Mouse (Mus musculus): ENCODE results near the gene Scgb1c1.

Scgb1c1 gene

DNA sequence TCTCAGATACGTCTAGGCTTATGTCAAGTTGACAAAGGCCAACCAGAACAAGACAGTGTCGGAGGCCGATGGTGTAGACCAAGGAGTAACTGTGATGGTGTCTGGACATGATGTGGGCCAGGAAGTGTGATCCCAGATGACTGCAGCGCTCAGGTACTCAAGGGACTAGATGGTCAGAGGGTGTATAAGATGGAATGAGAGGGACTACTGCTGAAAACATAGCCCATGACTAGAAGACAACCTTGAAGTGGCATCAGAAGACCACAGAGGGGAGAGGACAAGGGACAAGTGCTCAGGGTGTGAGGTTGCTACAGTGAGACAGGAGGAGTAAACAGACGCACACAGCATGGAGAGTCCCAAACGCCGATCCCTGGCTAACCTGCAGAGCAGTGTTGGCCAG is 1.5 kb upstream of the Scgb1c1 start:
- DNase-seq (ENCODE audit: low spot score), result no peak

DNA sequence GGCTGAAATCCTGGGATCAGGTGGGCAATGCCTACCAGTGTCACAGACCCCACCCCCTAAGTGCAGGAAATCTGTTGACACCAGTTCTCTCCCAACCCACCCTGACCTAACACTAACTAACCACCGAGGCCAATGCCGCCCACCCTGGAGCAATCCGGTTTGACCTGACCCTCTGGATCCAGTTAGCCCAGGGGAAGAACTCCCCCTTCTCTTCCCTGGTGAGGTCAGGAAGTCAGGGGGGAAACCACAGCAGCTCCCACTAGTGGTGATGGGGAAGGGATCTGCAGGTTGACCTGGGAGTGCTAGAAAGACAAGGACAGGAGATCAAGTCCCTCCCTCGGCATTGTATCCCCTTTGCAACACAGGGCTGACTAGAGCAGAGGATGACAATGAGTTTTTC is 336 bp downstream of the Scgb1c1 start:
- DNase-seq (ENCODE audit: low spot score), result no peak

DNA sequence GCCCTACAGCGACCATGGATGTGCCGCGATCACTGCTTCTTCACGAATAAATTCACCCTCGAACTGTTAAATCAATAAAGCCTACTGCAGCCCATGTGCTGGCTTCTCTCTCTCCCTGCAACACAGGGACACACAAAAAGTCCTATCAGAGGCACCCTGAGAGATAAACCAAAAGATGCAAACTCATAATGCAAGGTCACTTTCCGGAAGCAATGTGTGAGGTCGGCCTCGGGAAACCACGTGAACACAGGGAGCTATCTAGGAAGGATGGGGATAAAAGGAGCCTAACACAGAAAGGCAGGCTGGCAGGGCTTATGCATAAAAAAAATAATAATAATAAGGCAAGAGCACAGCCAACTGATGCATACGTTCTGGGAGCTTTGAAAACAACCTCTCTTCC is 1.3 kb downstream of the Scgb1c1 start:
- DNase-seq (ENCODE audit: low spot score), result no peak

DNA sequence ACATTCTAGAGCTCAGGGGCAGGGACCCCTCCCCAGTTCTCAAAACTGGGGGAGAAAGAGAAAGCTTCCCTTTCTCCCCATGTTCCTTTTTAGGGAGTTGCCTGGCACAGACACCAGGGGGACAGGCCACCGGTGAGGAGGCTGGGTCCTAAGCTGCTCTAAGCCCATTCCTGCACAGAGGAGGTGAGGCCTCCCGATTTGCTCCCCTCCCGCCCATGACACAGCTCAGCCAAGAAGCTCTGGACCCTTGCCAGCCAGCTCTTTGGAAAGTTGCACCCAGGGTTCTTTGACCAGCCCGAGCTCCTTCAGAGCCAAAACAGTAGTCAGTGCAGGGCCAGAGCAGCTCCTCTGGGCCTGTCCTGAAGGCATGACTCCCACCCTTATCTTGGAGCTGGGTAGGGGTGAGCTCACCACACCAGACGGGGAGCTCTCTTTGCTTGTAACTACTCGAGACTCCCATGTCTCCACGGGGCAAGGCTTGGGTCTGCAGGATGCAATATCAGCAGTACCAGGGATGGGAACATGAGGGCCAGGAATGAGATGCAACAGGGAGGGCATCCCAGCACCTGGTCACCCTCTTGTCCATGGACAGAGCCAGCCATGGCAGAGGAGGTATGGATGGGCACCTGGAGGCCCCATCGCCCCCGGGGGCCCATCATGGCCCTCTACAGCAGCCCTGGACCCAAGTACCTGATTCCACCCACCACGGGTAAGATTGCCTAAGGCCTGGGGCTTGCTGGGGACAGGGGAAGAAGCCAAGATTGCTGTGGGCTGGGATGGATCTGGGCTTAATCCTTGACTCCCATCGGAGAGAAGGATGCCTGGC is 2.6 kb downstream of the Scgb1c1 start, which contains the start of gene Odf3:
Gene Odf3 (plus strand): TSS at position 51 of the 826 bp plus-strand sequence.
- no peak for DNase-seq (ENCODE audit: low spot score)

DNA sequence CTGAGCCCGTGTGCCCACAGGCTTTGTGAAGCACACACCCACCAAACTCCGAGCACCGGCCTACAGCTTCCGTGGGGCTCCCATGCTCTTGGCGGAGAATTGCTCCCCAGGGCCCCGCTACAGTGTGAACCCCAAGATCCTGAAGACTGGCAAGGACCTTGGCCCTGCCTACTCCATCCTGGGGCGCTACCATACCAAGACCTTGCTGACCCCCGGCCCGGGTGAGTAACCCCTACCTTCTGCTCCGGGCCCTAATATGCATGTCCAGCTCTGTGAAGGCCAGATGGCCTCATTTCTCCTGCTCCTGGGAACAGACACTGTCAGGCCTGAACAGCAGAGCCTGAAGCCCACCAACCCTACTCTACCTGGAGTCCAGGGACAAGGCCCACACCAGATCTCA is 3.2 kb downstream of the Scgb1c1 start:
- no peak for DNase-seq (ENCODE audit: low spot score)

DNA sequence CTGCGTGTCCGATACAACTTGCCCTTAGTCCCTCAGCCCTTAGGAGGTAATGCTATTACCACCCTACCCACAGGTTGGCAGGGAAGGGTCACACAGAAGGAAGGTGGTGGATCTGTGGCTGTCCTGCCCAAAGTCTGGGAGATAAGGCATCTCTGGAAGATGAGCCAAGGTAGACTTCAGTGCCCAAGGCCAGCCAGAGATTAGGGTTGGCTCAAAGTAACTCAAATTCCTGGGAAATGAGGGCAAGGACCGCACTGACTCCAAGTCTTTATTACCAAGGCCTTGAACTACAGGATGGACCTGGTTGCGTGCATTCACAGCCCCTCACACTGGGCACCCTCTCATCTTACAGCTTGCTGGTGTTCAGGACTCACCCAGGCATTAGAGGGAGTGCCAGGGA is 6.6 kb downstream of the Scgb1c1 start:
- no peak for DNase-seq (ENCODE audit: low spot score)

DNA sequence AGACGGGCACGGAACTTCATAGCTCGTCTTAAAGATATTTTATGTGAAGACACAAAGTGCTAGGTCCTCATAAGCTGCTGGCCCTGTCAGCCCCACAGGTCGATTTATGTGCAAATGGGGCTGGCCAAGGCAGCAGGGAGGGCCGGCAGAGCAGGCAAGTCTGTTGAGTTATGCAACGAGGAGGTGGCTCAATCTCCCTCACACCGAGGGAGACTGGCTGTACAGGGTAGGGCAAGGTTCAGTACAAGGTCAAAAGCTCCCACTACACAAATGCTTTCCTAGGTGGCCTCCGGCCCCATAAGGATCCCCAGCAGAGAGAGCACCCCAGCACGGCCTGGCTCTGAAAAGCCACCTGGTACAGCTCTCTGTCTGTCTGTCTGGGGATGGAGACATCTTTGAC is 8.0 kb downstream of the Scgb1c1 start:
- no peak for DNase-seq (ENCODE audit: low spot score)

DNA sequence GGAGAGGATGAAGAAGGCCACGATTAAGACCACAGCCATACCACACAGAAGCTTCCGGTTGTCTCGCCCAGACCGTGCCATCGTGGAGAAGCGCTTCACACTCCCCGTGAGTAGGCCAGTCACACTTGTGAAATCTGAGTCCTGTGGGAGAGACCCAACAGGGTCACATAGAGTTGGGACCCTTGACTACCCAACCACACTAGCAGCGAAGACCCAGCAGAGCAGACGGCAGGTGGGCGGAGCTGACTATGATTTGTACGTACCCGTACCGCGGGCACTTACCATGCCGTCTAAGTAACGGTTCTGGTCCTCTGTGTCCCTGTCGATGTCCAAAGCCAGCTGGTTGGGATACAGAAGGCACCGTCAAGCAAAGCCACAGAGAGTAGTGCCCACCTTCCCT is 9.1 kb downstream of the Scgb1c1 start:
- DNase-seq (ENCODE audit: low spot score), result no peak

DNA sequence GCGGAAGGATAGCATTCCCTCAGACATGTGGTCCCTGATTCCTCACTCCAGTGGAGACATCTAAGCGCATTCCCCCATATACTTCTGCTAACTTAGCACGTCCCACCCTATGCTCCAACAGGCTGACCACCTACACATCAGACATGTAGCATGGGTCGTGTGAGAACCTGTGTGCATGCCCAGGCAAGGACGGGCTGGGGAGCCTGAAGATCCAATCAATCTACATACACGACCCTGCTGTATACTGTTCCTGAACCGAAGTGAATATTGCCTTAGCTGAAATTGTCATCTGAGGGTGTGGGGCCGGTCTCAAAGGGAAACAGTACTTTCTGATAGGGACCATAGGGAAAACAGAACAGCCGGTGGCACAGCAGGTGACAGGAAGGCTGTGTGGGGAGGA is 9.8 kb downstream of the Scgb1c1 start:
- DNase-seq (ENCODE audit: low spot score), result no peak

DNA sequence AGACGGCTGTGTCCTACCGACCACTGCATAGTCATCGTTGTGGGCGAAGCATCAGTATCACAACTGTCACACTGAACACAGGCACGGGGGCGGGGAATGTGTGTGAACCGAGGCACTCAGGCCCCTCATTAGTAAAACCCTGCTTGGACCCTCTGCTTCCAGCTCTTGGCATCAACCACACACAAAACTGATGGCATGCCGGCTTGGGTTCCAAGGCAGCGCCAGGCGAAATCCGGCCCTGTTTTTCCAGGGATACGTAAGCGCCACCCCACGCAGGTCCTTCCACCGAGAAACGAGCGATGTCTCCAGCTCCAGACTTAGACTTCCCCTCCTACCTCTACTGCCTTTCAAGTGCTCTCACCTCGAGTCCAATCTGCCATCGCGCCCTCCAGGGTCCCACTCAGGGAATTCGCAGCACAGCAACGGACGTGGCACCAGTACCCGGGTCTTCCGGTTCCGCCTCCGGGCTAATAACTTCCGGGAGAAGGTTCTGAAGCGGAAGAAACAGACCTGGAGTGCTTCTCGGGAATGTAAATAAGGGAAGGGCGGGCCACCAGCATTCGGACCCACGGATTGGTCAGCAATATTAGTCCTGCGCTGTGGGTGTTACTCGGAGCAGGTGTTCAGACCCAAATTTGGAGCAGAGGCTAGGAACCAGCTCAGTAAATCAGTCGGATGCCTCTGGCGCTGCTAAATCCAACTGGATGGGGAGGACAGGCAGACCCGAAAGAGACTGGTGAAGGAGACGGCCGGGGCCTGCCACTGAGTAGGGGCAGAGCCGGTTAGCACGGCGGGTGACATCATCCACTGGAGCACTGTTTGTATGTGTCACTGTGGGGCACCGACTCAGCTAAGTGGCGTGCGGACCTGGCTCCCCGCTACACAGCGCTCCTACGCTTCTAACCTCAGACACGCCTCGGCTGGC is 10.8 kb downstream of the Scgb1c1 start, which contains the start of gene Gm45785:
Gene Gm45785 (minus strand): TSS at position 472 of the 925 bp plus-strand sequence.
- peak; percentile 81 for DNase-seq (ENCODE audit: low spot score)

DNA sequence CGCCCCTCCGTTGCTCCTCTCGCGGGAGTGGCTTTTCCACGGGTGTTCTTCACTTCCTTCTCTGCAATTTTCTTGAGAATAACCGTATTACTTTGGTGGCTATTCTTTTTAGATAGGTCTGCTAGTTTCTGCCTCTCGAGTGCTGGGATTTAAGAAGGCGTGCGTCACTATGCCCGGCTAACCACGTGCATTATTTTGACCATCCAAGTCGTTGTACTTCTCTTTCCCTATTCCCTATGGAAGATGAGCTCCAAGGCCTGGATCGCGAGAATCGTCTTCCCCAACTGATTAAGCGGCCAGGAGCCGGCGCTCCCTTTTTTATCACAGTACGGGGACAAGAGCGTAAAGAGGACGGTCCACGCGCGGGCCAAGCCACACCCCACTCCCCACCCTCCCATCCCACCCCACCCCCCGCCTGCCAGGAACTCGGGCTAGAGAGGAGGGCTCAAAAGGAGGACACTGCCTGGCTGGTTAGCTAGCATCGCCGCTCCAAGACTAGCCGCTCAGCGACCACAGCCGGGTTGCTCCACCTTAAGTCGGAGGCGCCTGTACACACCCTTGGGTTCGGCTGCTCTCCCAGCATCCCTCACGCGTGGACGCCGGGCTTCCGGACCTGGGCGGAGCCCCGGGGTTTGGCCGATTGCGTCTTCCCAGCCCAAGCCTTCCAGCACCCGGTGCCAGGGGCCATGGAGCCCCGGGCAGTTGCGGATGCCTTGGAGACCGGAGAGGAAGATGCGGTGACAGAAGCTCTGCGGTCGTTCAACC is 11.6 kb downstream of the Scgb1c1 start, which contains the start of gene Ric8a:
Gene Ric8a (plus strand): TSS at position 173 of the 765 bp plus-strand sequence.
- peak; percentile 78 for DNase-seq (ENCODE audit: low spot score)

DNA sequence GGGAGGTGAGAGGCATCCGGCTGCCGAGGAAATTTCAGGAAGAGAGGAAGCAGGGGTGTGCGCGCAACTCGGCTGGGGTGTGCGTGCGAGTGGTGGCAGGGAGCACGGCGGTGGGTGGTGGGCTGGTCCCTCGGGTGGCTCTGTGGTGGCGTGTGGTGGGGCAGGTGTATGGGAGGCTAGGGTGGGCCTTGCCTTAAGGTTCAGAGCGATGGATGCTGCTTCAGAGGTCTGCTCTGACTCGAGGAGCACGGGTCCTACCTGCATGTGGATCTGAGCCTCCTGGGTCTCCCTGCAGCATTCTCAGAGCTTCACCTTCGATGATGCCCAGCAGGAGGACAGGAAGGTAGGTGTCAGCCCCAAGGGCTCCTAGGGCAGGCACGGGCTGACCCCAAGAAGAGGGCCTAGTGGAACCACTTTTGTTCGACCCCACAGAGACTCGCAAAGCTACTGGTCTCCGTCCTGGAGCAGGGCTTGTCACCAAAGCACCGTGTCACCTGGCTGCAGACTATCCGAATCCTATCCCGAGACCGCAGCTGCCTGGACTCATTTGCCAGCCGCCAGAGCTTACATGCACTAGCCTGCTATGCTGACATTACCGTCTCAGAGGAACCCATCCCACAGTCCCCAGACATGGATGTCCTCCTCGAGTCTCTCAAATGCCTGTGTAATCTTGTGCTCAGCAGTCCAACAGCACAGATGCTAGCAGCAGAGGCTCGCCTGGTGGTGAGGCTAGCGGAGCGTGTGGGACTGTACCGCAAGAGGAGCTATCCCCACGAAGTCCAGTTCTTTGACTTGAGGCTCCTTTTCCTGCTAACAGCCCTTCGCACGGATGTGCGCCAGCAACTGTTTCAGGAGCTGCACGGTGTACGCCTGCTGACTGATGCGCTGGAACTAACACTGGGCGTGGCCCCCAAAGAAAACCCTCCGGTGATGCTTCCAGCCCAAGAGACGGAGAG is 12.5 kb downstream of the Scgb1c1 start, which contains the start of gene Bet1l:
Gene Bet1l (minus strand): TSS at position 28 of the 956 bp plus-strand sequence.
- peak; percentile 17 for DNase-seq (ENCODE audit: low spot score)

DNA sequence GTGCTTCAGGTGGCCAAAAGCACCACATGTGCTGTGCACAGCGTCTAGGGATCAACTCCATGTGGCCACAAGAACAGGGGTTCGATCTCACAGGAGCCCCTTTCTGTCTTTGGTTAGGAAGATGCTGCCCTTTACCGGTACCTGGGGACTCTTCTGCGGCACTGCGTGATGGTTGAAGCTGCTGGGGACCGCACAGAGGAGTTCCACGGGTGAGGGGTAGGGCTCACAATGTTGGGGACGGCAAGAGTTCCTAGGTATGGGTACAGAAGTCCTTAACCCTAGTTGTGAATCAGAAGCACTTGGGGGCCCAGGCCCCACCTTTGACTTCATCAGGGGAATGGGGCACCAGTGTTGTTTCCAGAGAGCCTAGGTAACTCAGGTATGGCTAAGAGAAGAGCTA is 13.4 kb downstream of the Scgb1c1 start:
- DNase-seq (ENCODE audit: low spot score), result no peak

DNA sequence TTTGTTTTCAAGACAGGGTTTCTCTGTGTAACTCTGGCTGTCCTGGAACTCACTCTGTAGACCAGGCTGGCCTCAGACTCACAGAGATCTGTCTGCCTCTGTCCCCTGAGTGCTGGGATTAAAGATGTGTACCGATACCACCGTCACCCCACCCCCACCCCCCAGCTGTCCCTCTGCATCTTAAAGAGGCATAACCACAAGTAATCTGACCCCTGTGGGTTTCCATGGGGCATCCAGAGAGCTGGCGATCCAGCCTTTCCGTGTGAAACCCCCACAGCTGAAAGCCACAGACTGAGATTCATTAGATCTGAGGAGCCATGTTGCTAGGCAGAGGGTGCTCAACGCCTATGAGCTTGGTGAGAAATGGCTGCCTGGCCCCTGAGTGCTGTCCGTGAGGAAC is 14.7 kb downstream of the Scgb1c1 start:
- no peak for DNase-seq (ENCODE audit: low spot score)

DNA sequence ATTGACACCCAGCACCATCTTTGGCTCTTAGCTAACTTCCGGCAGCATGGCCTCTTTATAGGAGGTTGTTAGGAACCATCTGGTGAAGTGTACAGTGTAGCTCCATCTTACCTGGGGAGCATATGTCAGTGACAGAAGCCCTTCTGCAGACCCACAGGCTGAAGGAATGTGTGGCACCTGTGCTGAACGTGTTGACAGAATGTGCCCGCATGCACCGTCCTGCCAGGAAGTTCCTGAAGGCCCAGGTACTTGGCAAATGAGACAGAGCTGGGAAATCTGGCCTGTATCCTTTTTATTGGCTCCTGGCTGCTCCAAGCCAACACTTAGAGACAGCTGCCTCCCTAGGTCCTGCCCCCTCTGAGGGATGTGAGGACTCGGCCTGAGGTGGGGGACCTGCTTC is 15.4 kb downstream of the Scgb1c1 start:
- DNase-seq (ENCODE audit: low spot score), result no peak

DNA sequence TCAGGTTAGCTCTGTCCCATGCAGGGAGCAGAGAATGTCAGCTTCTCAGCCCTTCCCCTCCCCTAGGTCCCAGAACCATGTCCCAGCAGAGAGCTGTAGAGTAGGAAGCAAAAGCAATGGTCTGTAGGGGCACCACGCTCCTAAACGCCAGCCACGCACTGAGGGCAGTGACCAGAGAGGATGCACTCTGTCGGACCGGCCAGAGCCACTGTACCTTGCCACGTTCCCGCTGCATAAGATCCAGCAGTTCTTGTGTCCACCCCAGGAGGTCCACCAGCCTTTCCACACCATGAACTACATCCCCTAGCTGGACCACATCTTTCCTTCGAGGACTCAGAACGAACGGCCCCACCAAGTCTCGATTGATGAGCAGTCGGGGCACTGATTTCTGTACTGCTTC is 19.4 kb downstream of the Scgb1c1 start:
- DNase-seq (ENCODE audit: low spot score), result no peak

DNA sequence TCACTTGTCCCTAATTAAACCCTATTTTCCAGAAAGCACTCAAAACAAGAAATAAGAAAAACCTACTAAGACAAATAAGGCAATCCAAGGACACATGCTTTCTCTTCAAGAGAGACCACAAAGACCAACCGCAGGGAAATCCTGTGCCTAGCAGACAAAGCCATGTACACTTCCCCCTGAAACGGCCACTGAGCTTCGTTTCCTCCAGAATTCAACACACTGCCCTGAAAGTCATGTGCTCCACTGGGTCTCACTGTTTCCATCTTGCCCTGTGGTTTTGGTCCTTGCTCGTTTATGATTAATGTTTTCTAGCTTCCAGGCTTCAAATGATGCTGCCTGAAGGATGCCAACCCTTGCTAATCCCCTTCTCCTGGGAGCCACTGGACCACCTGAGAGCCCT is 28.9 kb downstream of the Scgb1c1 start:
- no peak for DNase-seq (ENCODE audit: low spot score)

DNA sequence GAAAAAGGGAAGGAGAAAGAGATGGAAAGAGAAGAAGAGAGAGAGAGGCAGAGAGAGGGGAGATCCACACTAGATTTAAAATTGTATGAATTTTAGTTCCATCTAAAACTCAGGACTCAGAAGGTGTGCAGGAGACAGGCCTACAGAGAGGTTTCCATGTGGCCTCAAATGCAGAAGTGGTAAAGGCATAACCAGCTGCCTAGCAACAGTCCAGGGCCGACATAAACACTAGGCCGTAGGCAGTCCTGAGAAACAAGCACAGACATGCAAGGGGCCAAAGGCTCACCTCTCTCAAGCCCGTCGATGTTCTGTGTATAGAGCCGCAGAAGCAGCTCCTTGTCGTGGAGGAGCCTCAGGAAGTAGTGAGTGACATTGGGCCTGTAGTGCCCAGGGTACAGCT is 32.0 kb downstream of the Scgb1c1 start:
- DNase-seq (ENCODE audit: low spot score), result no peak

DNA sequence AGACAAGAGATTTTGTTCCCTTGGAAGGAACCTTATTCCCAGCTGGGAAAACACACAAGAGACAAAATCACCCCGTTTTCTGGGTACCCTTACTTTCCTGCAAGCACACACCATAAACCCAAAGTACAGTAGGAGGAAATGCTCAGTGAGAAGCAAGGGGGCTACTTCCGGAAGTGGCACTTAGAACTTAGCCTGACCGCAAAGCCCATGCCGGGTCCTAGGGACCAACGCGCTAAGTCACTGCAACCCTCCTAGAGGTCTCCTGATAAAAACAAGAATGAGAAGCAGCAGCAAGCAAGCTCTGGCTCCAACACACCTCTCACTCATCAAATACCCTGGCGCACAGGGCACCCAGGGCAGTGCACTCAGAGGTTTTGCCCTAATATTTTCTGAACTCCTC is 34.0 kb downstream of the Scgb1c1 start:
- no peak for DNase-seq (ENCODE audit: low spot score)

DNA sequence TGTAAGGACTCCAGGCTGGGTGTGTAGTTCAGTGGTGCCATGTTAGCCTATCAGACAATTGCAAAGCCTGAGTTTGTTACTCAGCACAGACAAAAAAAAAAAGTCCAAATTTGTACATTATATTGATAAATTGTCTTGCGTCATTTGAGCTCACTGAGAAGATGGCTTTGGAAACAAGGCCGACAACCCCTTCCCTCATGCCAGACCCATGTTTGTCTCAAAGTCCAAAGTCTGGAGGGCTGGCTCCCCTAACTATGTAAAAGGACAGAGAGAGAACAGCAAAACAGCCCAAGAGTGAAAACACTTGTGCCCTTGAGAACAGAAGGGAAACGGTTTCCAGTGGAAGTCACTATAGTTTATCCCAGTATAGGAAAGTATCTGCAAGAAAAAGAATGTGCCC is 35.1 kb downstream of the Scgb1c1 start:
- DNase-seq (ENCODE audit: low spot score), result no peak

Data from c-Kit-positive CD71-positive TER-119-positive erythroid progenitor cells, embryonic 14.5 days (primary cell).